Mouse (Mus musculus): ENCODE measurements around the gene Arhgef12.
A peak's percentile ranks its signal among the peaks of the same experiment; 100 is the strongest.
"Not testable (repeated sequence)": the region's sequence is repeated elsewhere in the genome, so short reads cannot be mapped to it uniquely, and the experiment has no call there.

Arhgef12 gene

GRCm38 (mm10) chr9:43107187-43107517 is at the start of gene Arhgef12:
Gene Arhgef12, minus strand, starts transcription at chr9:43107239.
- no peak for DNase-seq (ENCODE audit: low spot score)

- no peak for DNase-seq (ENCODE audit: low spot score)
These were observed 48.9 kb upstream of the Arhgef12 start for GRCm38 (mm10) chr9:43155960-43156359.

- DNase-seq (ENCODE audit: low spot score), result no peak
These were observed 44.7 kb upstream of the Arhgef12 start for GRCm38 (mm10) chr9:43151779-43152178.

- DNase-seq (ENCODE audit: low spot score), result no peak
These were observed 43.9 kb upstream of the Arhgef12 start for GRCm38 (mm10) chr9:43150957-43151356.

- DNase-seq (ENCODE audit: low spot score), result no peak
These were observed 43.0 kb upstream of the Arhgef12 start for GRCm38 (mm10) chr9:43150075-43150474.

GRCm38 (mm10) chr9:43149498-43149897 is 42.5 kb upstream of the Arhgef12 start:
- no peak for DNase-seq (ENCODE audit: low spot score)

GRCm38 (mm10) chr9:43145196-43145595 is 38.2 kb upstream of the Arhgef12 start:
- DNase-seq (ENCODE audit: low spot score), result no peak

- DNase-seq (ENCODE audit: low spot score), result no peak
These were observed 37.3 kb upstream of the Arhgef12 start for GRCm38 (mm10) chr9:43144206-43144810.

GRCm38 (mm10) chr9:43141839-43142238 is 34.8 kb upstream of the Arhgef12 start:
- DNase-seq (ENCODE audit: low spot score), result peak; percentile 35

- no peak for DNase-seq (ENCODE audit: low spot score)
These were observed 26.5 kb upstream of the Arhgef12 start for GRCm38 (mm10) chr9:43133525-43133924.

GRCm38 (mm10) chr9:43132380-43132779 is 25.3 kb upstream of the Arhgef12 start:
- no peak for DNase-seq (ENCODE audit: low spot score)

GRCm38 (mm10) chr9:43131940-43132339 is 24.9 kb upstream of the Arhgef12 start:
- no peak for DNase-seq (ENCODE audit: low spot score)

GRCm38 (mm10) chr9:43130684-43131083 is 23.6 kb upstream of the Arhgef12 start:
- no peak for DNase-seq (ENCODE audit: low spot score)

- no peak for DNase-seq (ENCODE audit: low spot score)
These were observed 20.2 kb upstream of the Arhgef12 start for GRCm38 (mm10) chr9:43127101-43127787.

- no peak for DNase-seq (ENCODE audit: low spot score)
These were observed 15.3 kb upstream of the Arhgef12 start for GRCm38 (mm10) chr9:43122379-43122778.

GRCm38 (mm10) chr9:43121948-43122347 is 14.9 kb upstream of the Arhgef12 start:
- DNase-seq (ENCODE audit: low spot score), result not testable (repeated sequence)

- DNase-seq (ENCODE audit: low spot score), result no peak
These were observed 9.9 kb upstream of the Arhgef12 start for GRCm38 (mm10) chr9:43116997-43117336.

GRCm38 (mm10) chr9:43116134-43116996 is 9.3 kb upstream of the Arhgef12 start, which contains the start of gene Tmem136:
Gene Tmem136, minus strand, starts transcription at chr9:43116570.
- no peak for DNase-seq (ENCODE audit: low spot score)

- DNase-seq (ENCODE audit: low spot score), result no peak
These were observed 8.5 kb upstream of the Arhgef12 start for GRCm38 (mm10) chr9:43115431-43116133.

GRCm38 (mm10) chr9:43114833-43115232 is 7.8 kb upstream of the Arhgef12 start:
- DNase-seq (ENCODE audit: low spot score), result no peak

- no peak for DNase-seq (ENCODE audit: low spot score)
These were observed 3.4 kb upstream of the Arhgef12 start for GRCm38 (mm10) chr9:43110286-43110980.

GRCm38 (mm10) chr9:43109125-43109524 is 2.1 kb upstream of the Arhgef12 start:
- no peak for DNase-seq (ENCODE audit: low spot score)

Measured in ovary, postnatal 10 days (tissue).